Mouse (Mus musculus) heart, embryonic 14.5 days (tissue): Measurements from ENCODE around the gene Nr1d2. TPM values are rescaled to one million over a fixed set of nuclear protein-coding genes. Genes with fewer than 3 reads are reported as not detected.
"Not testable (repeated sequence)": the region's sequence is repeated elsewhere in the genome, so short reads cannot be mapped to it uniquely, and the experiment has no call there.

Experiments
- ATAC-seq: fragments of 200-750 bp; cut with Nextera tagmentation; 2 replicates; pipeline ENCODE4 v1.8.0; 2017; ENCODE audit warnings: low read depth, moderate TSS enrichment; ENCODE audit not compliant: insufficient number of reproducible peaks, insufficient read depth, low FRiP score
- H3K27ac ChIP-seq, 2 experiments: fragments of 200-500 bp in 1 of 2; fragments of 300-500 bp in 1 of 2; sonication (generic) in 1 of 2; replicated peaks in 1 of 2; 2 replicates each; pipeline ENCODE4 v1.5.1; 2012 to 2014; ENCODE audit warnings: low read depth in 2 of 2, low read length in 2 of 2, control low read depth in 1 of 2, mild to moderate bottlenecking in 1 of 2, mixed read lengths in 1 of 2; ENCODE audit not compliant: control insufficient read depth in 1 of 2, insufficient read depth in 1 of 2
- H3K27me3 ChIP-seq: fragments of 300-500 bp; sonication (generic); 2 replicates; pipeline ENCODE4 v1.6.1; 2014; ENCODE audit warnings: mild to moderate bottlenecking, low read length, control low read depth; ENCODE audit not compliant: control insufficient read depth, insufficient read depth
- H3K36me3 ChIP-seq: fragments of 300-500 bp; sonication (generic); 2 replicates; pipeline ENCODE4 v1.6.1; 2014; ENCODE audit warnings: mild to moderate bottlenecking, control low read depth, low read length, mixed read lengths; ENCODE audit not compliant: control insufficient read depth, insufficient read depth
- H3K4me1 ChIP-seq, 2 experiments: fragments of 200-500 bp in 1 of 2; fragments of 300-500 bp in 1 of 2; sonication (generic) in 1 of 2; 2 replicates each; pipeline ENCODE4 v1.6.1; 2012 to 2014; ENCODE audit warnings: low read length in 2 of 2, control low read depth in 1 of 2, mixed read lengths in 1 of 2; ENCODE audit not compliant: control insufficient read depth in 2 of 2, insufficient read depth in 2 of 2
- H3K4me2 ChIP-seq: fragments of 300-500 bp; sonication (generic); 2 replicates; pipeline ENCODE4 v1.6.1; 2014; ENCODE audit warnings: mild to moderate bottlenecking, low read length
- H3K4me3 ChIP-seq, 2 experiments: fragments of 200-500 bp in 1 of 2; fragments of 300-500 bp in 1 of 2; sonication (generic) in 1 of 2; 2 replicates each; pipeline ENCODE4 v1.5.1; 2012 to 2014; ENCODE audit warnings: low read length in 2 of 2, mild to moderate bottlenecking in 2 of 2, control low read depth in 1 of 2, low read depth in 1 of 2, moderate library complexity in 1 of 2; ENCODE audit not compliant: control insufficient read depth in 1 of 2, insufficient read depth in 1 of 2
- H3K9ac ChIP-seq: fragments of 300-500 bp; sonication (generic); 2 replicates; pipeline ENCODE4 v1.6.1; 2014; ENCODE audit warnings: mild to moderate bottlenecking, low read length
- H3K9me3 ChIP-seq: fragments of 300-500 bp; sonication (generic); 2 replicates; pipeline ENCODE4 v1.6.1; 2016; ENCODE audit warnings: low read length, control low read depth; ENCODE audit not compliant: control insufficient read depth
- WGBS: fragments of 180-500 bp; shearing (Covaris S2); extraction: QIAGEN DNeasy Blood & Tissue Kit; methylation state at CpG from one replicate; pipeline ENCODE4 v1.1.7; 2014; 5-methylcytosine and 5-hydroxymethylcytosine counted together
- polyA plus RNA-seq: library from polyadenylated mRNA; unstranded; fragments of >200 nt; fragmentation: Nextera tagmentation; extraction: Ambion mirVana; gene quantifications from 2 replicates; pipeline ENCODE4 v1.2.1, GENCODE M21; 2014

Nr1d2 gene
- polyA plus RNA-seq, 1 experiment from 2014 or later = 17.6 TPM

DNA sequence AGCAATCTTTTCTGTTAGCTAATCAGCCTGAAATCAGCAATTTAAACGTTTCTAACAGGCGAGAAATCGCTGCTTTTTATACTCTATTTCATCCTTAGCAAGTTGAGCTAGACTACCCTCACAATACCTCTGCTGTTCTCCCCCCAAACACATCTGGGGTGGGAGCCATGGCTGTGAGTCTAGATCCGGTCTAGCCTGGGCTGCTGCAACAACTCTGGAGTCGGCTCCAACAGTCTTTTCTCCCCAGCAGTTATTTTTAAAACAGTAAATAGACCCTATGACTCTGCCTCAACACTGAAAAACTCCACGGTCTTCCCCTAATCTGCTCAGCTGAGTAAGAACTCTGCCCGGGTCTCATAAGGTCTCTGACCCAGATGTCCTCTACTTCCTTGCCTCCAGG is 1.2 kb upstream of the Nr1d2 start:
- ATAC-seq = no peak
- H3K36me3 ChIP-seq = no peaks in the 10 kb centered on the region
- no peak overlapping the region for H3K4me3 ChIP-seq
- H3K4me1 ChIP-seq = peaks cover 0 to 3% of the 10 kb centered on the region in 2 experiments; a peak in 3 of 4 replicates
- H3K9me3 ChIP-seq = no peaks in the 10 kb centered on the region
- no peaks in the 10 kb centered on the region for H3K27me3 ChIP-seq
- peak overlapping the region; percentile 76; the same call in 1 of the 2 replicates for H3K4me2 ChIP-seq
- no peak overlapping the region for H3K27ac ChIP-seq
- no peak overlapping the region for H3K9ac ChIP-seq
- 54% methylated on average over 7 of the region's 7 CpGs for WGBS

DNA sequence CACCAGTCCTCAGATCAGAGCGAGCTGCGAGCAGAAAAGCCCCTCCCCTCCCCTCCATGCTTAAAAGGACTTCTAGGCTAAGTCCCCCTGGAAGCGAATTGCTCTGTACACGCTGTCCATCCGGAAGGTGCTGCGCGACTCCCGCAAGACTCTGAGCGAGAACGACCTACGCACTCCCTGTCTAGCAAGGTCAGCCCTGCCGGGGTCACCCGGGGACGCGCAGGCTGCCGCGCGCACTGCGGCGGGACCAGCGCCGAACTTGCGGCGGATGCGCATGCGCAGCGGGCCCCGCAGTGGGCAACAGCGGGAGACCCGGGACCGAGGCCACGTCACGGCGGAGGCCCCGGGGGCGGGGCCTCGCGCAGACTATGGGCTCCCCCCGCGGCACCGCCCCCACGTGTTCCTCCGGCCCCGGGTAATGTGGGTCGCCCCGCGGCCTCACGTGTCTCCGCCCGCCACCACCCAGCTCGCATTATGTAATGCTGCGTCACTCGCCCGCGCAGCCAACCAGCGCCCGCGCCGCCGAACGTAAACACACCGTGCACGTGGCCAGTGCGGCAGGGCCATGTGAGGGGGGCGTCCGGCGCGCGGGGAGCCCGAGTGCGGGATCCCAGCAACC is 687 bp downstream of the Nr1d2 start:
- Histone ChIP-seq H3K4me2 (peak overlapping the region; percentile 76), H3K27me3 (no peaks in the 10 kb centered on the region), H3K9ac (peak overlapping the region; percentile 83), H3K9me3 (no peaks in the 10 kb centered on the region), H3K27ac (peak overlapping the region; percentile 96), H3K4me3 (peak overlapping the region; percentile 83 to 86), H3K4me1 (peaks cover 0 to 19% of the 10 kb centered on the region in 2 experiments; a peak in 3 of 4 replicates), H3K36me3 (no peaks in the 10 kb centered on the region)
- under 1% methylated on average over 61 of the region's 71 CpGs for WGBS
- ATAC-seq = peak; percentile 87

GRCm38 (mm10) chr14:18237381-18237780 is 1.5 kb downstream of the Nr1d2 start:
- no peaks in the 10 kb centered on the region for H3K36me3 ChIP-seq
- H3K4me3 ChIP-seq = peak overlapping the region in 1 of 2 experiments; percentile 86; a peak in 2 of 4 replicates
- H3K9ac ChIP-seq = peak overlapping the region; percentile 74
- peaks cover 2 to 22% of the 10 kb centered on the region in 2 experiments; a peak in 3 of 4 replicates for H3K4me1 ChIP-seq
- 69% methylated on average over 4 of the region's 4 CpGs for WGBS
- peak overlapping the region; percentile 73 for H3K4me2 ChIP-seq
- no peak for ATAC-seq
- H3K27ac ChIP-seq = peak overlapping the region in 1 of 2 experiments; percentile 96; a peak in 1 of 4 replicates
- H3K9me3 ChIP-seq = no peaks in the 10 kb centered on the region
- no peaks in the 10 kb centered on the region for H3K27me3 ChIP-seq

DNA sequence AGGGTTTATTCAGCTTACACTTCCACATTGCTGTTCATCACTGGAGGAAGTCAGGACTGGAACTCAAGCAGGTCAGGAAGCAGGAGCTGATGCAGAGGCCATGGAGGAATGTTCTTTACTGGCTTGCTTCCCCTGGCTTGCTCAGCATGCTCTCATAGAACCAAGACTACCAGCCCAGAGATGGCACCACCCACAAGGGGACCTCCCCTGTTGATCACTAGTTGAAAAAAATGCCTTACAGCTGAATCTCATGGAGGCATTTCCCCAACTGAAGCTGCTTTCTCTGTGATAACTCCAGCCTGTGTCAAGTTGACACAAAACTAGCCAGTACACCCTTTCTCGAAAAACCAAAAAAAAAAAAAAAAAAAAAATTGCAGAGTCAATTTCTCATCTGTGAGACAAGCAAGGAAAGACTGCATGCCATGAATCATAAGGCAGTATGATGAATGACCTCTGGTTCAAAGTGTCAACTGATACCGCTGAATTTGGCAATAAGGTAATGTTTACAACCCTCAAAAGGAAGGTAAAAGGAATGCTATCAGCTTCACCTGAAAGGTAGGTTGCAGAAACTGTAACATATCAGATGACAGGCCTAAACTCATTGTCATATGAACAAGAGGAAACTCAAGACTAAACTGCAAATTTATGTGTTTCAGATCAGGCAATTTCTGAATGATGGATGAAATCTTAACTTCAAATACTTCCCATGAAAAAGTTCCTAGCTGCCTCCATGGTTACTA is 2.3 kb downstream of the Nr1d2 start:
- not testable (repeated sequence) for H3K27me3 ChIP-seq, H3K9me3 ChIP-seq, H3K9ac ChIP-seq, H3K36me3 ChIP-seq, H3K27ac ChIP-seq, ATAC-seq, H3K4me2 ChIP-seq, H3K4me3 ChIP-seq
- 88% methylated on average over 2 of the region's 2 CpGs for WGBS
- H3K4me1 ChIP-seq = peaks cover 2 to 22% of the 10 kb centered on the region in 2 experiments; a peak in 3 of 4 replicates

DNA sequence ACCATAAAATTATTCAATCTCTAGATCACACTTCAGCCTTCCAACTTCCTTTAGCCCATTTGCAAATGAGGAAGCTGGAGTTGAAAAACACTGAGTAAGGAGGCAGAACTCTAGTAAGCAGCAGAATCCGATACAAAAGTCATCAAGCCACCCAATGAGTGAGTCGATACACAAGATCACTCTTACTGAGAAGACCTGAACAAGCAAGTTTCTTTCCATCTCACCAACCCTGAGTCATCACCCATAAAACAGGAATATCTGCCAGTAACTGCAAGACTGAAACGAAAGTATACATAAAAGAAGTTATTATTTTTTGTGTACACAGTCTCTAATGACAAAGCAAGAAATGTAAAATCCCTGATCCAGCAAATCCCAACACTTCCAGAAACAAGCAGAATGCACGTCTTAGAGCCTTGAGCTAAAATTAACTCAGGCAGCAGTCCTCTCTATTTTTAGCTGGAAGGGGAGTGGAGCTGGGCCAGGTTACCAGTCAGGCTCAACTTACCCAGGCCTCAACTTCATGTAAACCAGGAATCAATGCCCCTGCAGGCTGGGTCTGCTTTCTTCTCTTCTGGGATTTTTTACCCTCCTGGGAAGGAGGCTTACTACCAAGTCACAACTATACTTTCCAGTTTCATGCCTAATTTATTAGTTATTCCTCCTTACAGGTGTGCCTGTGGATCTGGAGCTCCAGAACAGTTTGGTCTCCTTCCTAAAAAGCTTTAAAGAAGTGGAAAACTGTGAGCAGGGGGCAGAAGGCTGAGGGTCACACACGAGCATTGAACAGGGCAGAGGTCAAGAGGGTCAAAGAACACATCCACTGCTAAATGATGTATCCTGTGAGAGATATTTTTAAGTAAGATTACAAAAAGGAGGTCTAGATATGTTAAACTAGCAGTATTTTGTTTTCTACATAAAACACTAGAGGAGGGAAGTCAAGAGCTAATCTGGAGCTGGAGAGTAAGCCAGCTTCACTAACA is 4.7 kb downstream of the Nr1d2 start:
- no peak for ATAC-seq
- no peaks in the 10 kb centered on the region for H3K27me3 ChIP-seq
- 22% methylated on average over 5 of the region's 5 CpGs for WGBS
- no peaks in the 10 kb centered on the region for H3K36me3 ChIP-seq
- peak overlapping the region in 1 of 2 experiments; percentile 11; a peak in 1 of 4 replicates for H3K4me3 ChIP-seq
- H3K9me3 ChIP-seq = no peaks in the 10 kb centered on the region
- H3K9ac ChIP-seq = peak overlapping the region; percentile 58
- H3K4me1 ChIP-seq = peaks cover 2 to 19% of the 10 kb centered on the region in 2 experiments; a peak in 3 of 4 replicates
- peak overlapping the region; percentile 93 to 95 for H3K27ac ChIP-seq
- peak overlapping the region; percentile 61 for H3K4me2 ChIP-seq

- Histone ChIP-seq H3K27ac (peak overlapping the region in 1 of 2 experiments; percentile 95; a peak in 1 of 4 replicates), H3K4me1 (peaks cover 2 to 19% of the 10 kb centered on the region in 2 experiments; a peak in 3 of 4 replicates), H3K27me3 (no peaks in the 10 kb centered on the region), H3K4me3 (no peak overlapping the region), H3K9me3 (no peaks in the 10 kb centered on the region), H3K36me3 (no peaks in the 10 kb centered on the region), H3K9ac (no peak overlapping the region), H3K4me2 (no peak overlapping the region; the same call in 1 of the 2 replicates)
- WGBS = 75% methylated on average over 2 of the region's 2 CpGs
- no peak for ATAC-seq
Observed at GRCm38 (mm10) chr14:18233076-18233475, 5.9 kb downstream of the Nr1d2 start.

- H3K27me3 ChIP-seq, ATAC-seq, H3K27ac ChIP-seq, H3K4me2 ChIP-seq, H3K9ac ChIP-seq, H3K36me3 ChIP-seq, H3K4me3 ChIP-seq, H3K9me3 ChIP-seq: not testable (repeated sequence)
- WGBS = 92% methylated on average over 8 of the region's 8 CpGs
- peaks cover 2 to 19% of the 10 kb centered on the region in 2 experiments; a peak in 3 of 4 replicates for H3K4me1 ChIP-seq
Observed at GRCm38 (mm10) chr14:18231866-18232265, 7.1 kb downstream of the Nr1d2 start.
